In genomic region chr8:4258233-4258632, GRCm38 (mm10) we compare ENCODE assay signal across 8 mouse cellular contexts. TPM values are rescaled to one million over a fixed set of nuclear protein-coding genes. Genes with fewer than 3 reads are reported as not detected.
DNase-seq lines count a peak whose midpoint lies in the region; ATAC-seq and TF ChIP-seq lines count a peak whose summit lies in the region.

No protein-coding gene starts in this region.

- TF ChIP-seq CTCF in forebrain, postnatal 0 days (IDR thresholded peaks at IDR 0.05; ENCODE audit: low read depth) = peak; percentile 98

- peak overlapping the region; percentile 80 for H3K4me2 ChIP-seq in forebrain, postnatal 0 days (ENCODE audit: low read depth)
- H3K4me2 ChIP-seq in hindbrain, embryonic 12.5 days (replicated peaks) = peak overlapping the region; percentile 74

- peak overlapping the region; percentile 98 for H3K9ac ChIP-seq in forebrain, postnatal 0 days
- H3K9ac ChIP-seq in hindbrain, embryonic 12.5 days = peak overlapping the region; percentile 86

- H3K9me3 ChIP-seq in forebrain, postnatal 0 days (ENCODE audit: low read length) = no peaks in the 10 kb centered on the region
- H3K9me3 ChIP-seq in hindbrain, embryonic 12.5 days (replicated peaks) = no peaks in the 10 kb centered on the region

- H3K36me3 ChIP-seq in forebrain, postnatal 0 days (ENCODE audit: insufficient read depth) = peaks cover 48% of the 10 kb centered on the region
- peaks cover 56% of the 10 kb centered on the region for H3K36me3 ChIP-seq in hindbrain, embryonic 12.5 days

- peak; percentile 68 for ATAC-seq in forebrain, postnatal 0 days
- peak; percentile 71 for ATAC-seq in hindbrain, embryonic 12.5 days (ENCODE audit: low FRiP score)

- H3K27ac ChIP-seq in forebrain, postnatal 0 days (ENCODE audit: low read depth, low read length) = peak overlapping the region; percentile 95
- peak overlapping the region; percentile 97 for H3K27ac ChIP-seq in hindbrain, embryonic 12.5 days

- 3% methylated on average over 33 of the region's 35 CpGs for WGBS in forebrain, postnatal 0 days
- 4% methylated on average over 34 of the region's 35 CpGs for WGBS in hindbrain, embryonic 12.5 days

- peak; percentile 87 for DNase-seq in NIH3T3 (ENCODE audit: low read depth)
- DNase-seq in cerebellum, adult 8-10 months = peak; percentile 66
- DNase-seq in forebrain, postnatal 0 days = peak; percentile 90
- peak; percentile 82 to 83 for DNase-seq in layer of hippocampus, postnatal 36 days
- peak; percentile 84 to 89 for DNase-seq in lung, postnatal 4 days
- peak; percentile 86 for DNase-seq in retina, postnatal 1 day
- DNase-seq in thymus, postnatal 4 days = peak; percentile 93

- peak overlapping the region; percentile 82 for H3K4me3 ChIP-seq in forebrain, postnatal 0 days (ENCODE audit: low read depth, low read length)
- peak overlapping the region; percentile 82 for H3K4me3 ChIP-seq in hindbrain, embryonic 12.5 days

- no peaks in the 10 kb centered on the region for H3K27me3 ChIP-seq in forebrain, postnatal 0 days (ENCODE audit: insufficient read depth, low read length)
- H3K27me3 ChIP-seq in hindbrain, embryonic 12.5 days = no peaks in the 10 kb centered on the region

- peaks cover 18% of the 10 kb centered on the region for H3K4me1 ChIP-seq in forebrain, postnatal 0 days (ENCODE audit: insufficient read depth)
- H3K4me1 ChIP-seq in hindbrain, embryonic 12.5 days = peaks cover 40% of the 10 kb centered on the region

RNA-seq across cellular contexts. Expression of gene Ctxn1, which starts 0.8 kb away (rescaled TPM):
- 111 and 113 TPM in 2 replicates for total RNA-seq in forebrain, postnatal 0 days (2014; rRNA removed)
- polyA plus RNA-seq in forebrain, postnatal 0 days (2015; fragmentation: Nextera tagmentation; extraction: Ambion mirVana) = 452 and 513 TPM in 2 replicates
- polyA plus RNA-seq in hindbrain, embryonic 12.5 days (2016; fragmentation: Nextera tagmentation; extraction: Ambion mirVana) = 194 and 195 TPM in 2 replicates
- 100 to 1,000 TPM; 500 to 555 TPM for total RNA-seq in layer of hippocampus, postnatal 36 days (2021)

RNA-seq across cellular contexts. Expression of gene Snapc2, which starts 5.4 kb away (rescaled TPM):
- 56.8 and 58.2 TPM in 2 replicates for total RNA-seq in forebrain, postnatal 0 days (2014; rRNA removed)
- 56.0 and 65.5 TPM in 2 replicates for polyA plus RNA-seq in forebrain, postnatal 0 days (2015; fragmentation: Nextera tagmentation; extraction: Ambion mirVana)
- polyA plus RNA-seq in hindbrain, embryonic 12.5 days (2016; fragmentation: Nextera tagmentation; extraction: Ambion mirVana) = 57.3 and 60.2 TPM in 2 replicates
- total RNA-seq in layer of hippocampus, postnatal 36 days (2021) = 10 to 100 TPM; 22.3 to 26.2 TPM

RNA-seq across cellular contexts. Expression of gene Tgfbr3l, which starts 10.2 kb away (rescaled TPM):
- 8.4 and 18.6 TPM in 2 replicates for total RNA-seq in forebrain, postnatal 0 days (2014; rRNA removed)
- polyA plus RNA-seq in forebrain, postnatal 0 days (2015; fragmentation: Nextera tagmentation; extraction: Ambion mirVana) = 1.1 and 1.3 TPM in 2 replicates
- polyA plus RNA-seq in hindbrain, embryonic 12.5 days (2016; fragmentation: Nextera tagmentation; extraction: Ambion mirVana) = 4.0 and 8.7 TPM in 2 replicates
- 10 to 100 TPM; 13.8 to 14.0 TPM for total RNA-seq in layer of hippocampus, postnatal 36 days (2021)

RNA-seq across cellular contexts. Expression of gene Timm44, which starts 17.5 kb away (rescaled TPM):
- 65.7 and 67.9 TPM in 2 replicates for total RNA-seq in forebrain, postnatal 0 days (2014; rRNA removed)
- polyA plus RNA-seq in forebrain, postnatal 0 days (2015; fragmentation: Nextera tagmentation; extraction: Ambion mirVana) = 33.7 and 35.1 TPM in 2 replicates
- 49.9 and 54.1 TPM in 2 replicates for polyA plus RNA-seq in hindbrain, embryonic 12.5 days (2016; fragmentation: Nextera tagmentation; extraction: Ambion mirVana)
- total RNA-seq in layer of hippocampus, postnatal 36 days (2021) = 10 to 100 TPM; 62.6 to 72.6 TPM

RNA-seq across cellular contexts. Expression of gene Gm49320, which starts 19.6 kb away (rescaled TPM):
- 1.3 TPM in 1 of 2 replicates, not detected in the other for total RNA-seq in forebrain, postnatal 0 days (2014; rRNA removed)
- polyA plus RNA-seq in forebrain, postnatal 0 days (2015; fragmentation: Nextera tagmentation; extraction: Ambion mirVana) = 0.10 and 0.67 TPM in 2 replicates
- 1.4 and 2.0 TPM in 2 replicates for polyA plus RNA-seq in hindbrain, embryonic 12.5 days (2016; fragmentation: Nextera tagmentation; extraction: Ambion mirVana)
- under 1 TPM; 0.15 to 0.68 TPM for total RNA-seq in layer of hippocampus, postnatal 36 days (2021)

Comparison
In these comparisons a context has a peak if more than half of its experiments do, and no peak if none do; other contexts are left out.
1. Peak in every context shown above with its lines: DNase-seq, ATAC-seq, H3K4me3 ChIP-seq and H3K27ac ChIP-seq.